Mouse (Mus musculus) mesoderm, embryonic 11.5 days (tissue): ENCODE results near the gene Erich6b.

Experiments used
- DNase-seq: peaks from one replicate; pipeline ENCODE4 v3.0.0-alpha.2; 2012; ENCODE audit warnings: low read depth, low spot score

The Erich6b gene

DNA sequence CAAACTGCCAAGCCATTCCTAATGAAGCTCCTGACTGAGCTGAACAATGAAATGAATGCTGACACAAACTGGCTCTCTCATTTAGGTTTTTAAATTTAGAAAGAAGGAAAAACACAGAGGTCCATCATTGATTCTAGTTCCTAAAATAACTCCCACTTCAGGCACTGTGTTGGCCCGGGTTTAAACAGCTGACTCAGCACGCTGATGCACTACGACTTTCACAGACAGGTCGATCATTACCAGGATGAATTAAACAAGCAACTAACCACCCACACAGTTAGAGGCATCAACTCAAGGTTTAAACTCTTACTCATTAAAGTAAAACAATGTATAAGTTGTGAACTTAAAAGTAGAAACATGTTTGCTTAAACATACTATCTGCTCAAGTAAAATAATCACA, 64.6 kb downstream of the Erich6b start:
- DNase-seq, result no peak

- DNase-seq, result peak; percentile 28
Observed at GRCm38 (mm10) chr14:75707771-75708170, 65.7 kb downstream of the Erich6b start.

DNA sequence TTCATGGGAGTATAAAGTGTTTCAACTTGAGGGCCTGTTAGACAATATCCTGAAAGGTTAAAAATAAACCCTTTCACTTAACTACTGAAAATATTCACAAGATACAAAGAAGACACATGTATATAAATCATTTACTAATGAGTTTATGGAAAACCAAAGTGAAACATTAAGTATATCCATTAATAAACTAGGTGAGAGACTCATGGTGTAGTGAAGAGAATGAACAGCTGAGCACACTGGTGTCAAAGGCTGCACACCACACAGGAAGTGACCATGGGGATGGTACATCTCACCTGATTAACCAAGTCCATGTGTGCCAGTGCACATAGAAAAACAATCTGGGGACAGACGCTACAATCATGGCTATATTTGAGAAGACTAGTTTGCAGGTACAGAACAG, 66.9 kb downstream of the Erich6b start:
- no peak for DNase-seq

GRCm38 (mm10) chr14:75711731-75712130, 69.7 kb downstream of the Erich6b start:
- DNase-seq, result no peak

GRCm38 (mm10) chr14:75712687-75713086, 70.6 kb downstream of the Erich6b start:
- no peak for DNase-seq

GRCm38 (mm10) chr14:75713661-75714060, 71.6 kb downstream of the Erich6b start:
- peak; percentile 6 for DNase-seq

DNA sequence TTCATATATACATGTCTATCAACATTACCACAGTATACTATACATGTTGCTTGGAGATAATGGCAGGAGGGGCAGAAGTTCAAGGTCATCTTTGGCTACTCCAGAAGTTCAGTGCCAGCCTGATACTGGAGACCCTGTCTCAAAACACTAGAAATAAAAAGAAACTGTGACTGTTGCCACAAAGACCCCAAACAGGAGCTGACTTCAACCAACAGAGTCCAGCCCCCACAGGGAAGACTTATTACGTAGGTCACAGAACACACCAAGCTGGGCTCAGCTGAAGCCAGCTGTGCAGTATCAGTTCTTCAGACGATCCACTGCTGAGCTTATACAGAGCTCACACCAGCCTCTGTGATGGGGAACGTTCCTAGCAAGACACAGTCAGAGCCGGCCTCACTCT, 74.4 kb downstream of the Erich6b start:
- no peak for DNase-seq
